Mouse (Mus musculus): ENCODE results near the gene Ank.

DNA sequence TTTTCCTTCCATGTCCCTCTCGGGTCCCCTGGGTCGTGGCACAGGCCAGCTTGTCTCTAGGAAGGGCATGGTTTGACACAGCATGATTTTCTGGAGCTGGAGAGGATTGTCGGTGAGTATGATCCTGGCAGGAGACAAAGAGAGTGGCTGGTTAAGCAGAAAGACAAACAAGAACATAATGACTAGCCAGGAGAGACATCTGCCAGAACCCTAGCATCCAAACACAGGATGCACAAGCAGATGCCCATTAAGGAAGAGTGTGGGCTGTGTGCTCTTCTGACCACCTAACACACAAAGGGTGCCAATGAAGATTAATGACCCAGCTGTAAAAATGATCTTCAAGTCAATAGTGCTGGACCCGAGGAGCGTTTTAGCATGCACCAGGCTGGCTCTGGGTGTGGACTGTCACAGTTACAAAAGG is 29.5 kb downstream of the Ank start:
- TF ChIP-seq CTCF (IDR thresholded peaks at IDR 0.05; ENCODE audit: low read depth, low read length) = no peak
- no peak for TF ChIP-seq POLR2A (IDR thresholded peaks at IDR 0.05; ENCODE audit: insufficient read depth, low read length)
- no peak for TF ChIP-seq EP300 (IDR thresholded peaks at IDR 0.05; ENCODE audit: insufficient read depth, low read depth, low read length)

All from ES-Bruce4 (cell line).